Mouse (Mus musculus): ENCODE measurements around the gene Atp6v0c.
"Not testable (repeated sequence)": the region's sequence is repeated elsewhere in the genome, so short reads cannot be mapped to it uniquely, and the experiment has no call there.

Atp6v0c gene

GRCm38 (mm10) chr17:24155742-24156141 lies 13.8 kb downstream of the Atp6v0c start:
- no peak for DNase-seq

GRCm38 (mm10) chr17:24154463-24154862 lies 15.0 kb downstream of the Atp6v0c start:
- no peak for DNase-seq

- peak; percentile 71 to 79 for DNase-seq
Measured at GRCm38 (mm10) chr17:24151890-24152563, 17.5 kb downstream of the Atp6v0c start.

- DNase-seq = no peak
Measured at GRCm38 (mm10) chr17:24151382-24151781, 18.1 kb downstream of the Atp6v0c start.

GRCm38 (mm10) chr17:24150824-24151223 lies 18.7 kb downstream of the Atp6v0c start, which contains the start of gene Pdpk1:
Pdpk1 (minus strand) TSS chr17:24150924.
- DNase-seq = no peak

- DNase-seq = no peak
Measured at GRCm38 (mm10) chr17:24149421-24149820, 20.1 kb downstream of the Atp6v0c start.

GRCm38 (mm10) chr17:24142897-24143296 lies 26.6 kb downstream of the Atp6v0c start:
- DNase-seq = no peak

- peak; percentile 96 to 97 for DNase-seq
Measured at GRCm38 (mm10) chr17:24141425-24141920, 28.0 kb downstream of the Atp6v0c start.

GRCm38 (mm10) chr17:24140845-24141424 lies 28.6 kb downstream of the Atp6v0c start:
- peak; percentile 31 to 49 for DNase-seq

GRCm38 (mm10) chr17:24139968-24140367 lies 29.5 kb downstream of the Atp6v0c start:
- DNase-seq = no peak

- no peak for DNase-seq
Measured at GRCm38 (mm10) chr17:24139256-24139655, 30.2 kb downstream of the Atp6v0c start.

- DNase-seq = peak; percentile 47 to 67
Measured at GRCm38 (mm10) chr17:24137226-24137880, 32.1 kb downstream of the Atp6v0c start.

- DNase-seq = no peak
Measured at GRCm38 (mm10) chr17:24134062-24134461, 35.4 kb downstream of the Atp6v0c start.

- not testable (repeated sequence) for DNase-seq
Measured at GRCm38 (mm10) chr17:24132919-24133318, 36.6 kb downstream of the Atp6v0c start.

- DNase-seq = no peak
Measured at GRCm38 (mm10) chr17:24131570-24131969, 37.9 kb downstream of the Atp6v0c start.

GRCm38 (mm10) chr17:24129246-24129645 lies 40.3 kb downstream of the Atp6v0c start:
- not testable (repeated sequence) for DNase-seq

GRCm38 (mm10) chr17:24127592-24127991 lies 41.9 kb downstream of the Atp6v0c start:
- DNase-seq = no peak

GRCm38 (mm10) chr17:24126801-24127200 lies 42.7 kb downstream of the Atp6v0c start:
- DNase-seq = no peak

- DNase-seq = no peak
Measured at GRCm38 (mm10) chr17:24119446-24119845, 50.1 kb downstream of the Atp6v0c start.

All from thymus, adult 18-20 months (tissue).